In genomic region chr4:62683148-62683547, GRCm38 (mm10) we compare ENCODE assay signal across 25 mouse cellular contexts.
DNase-seq lines count a peak whose midpoint lies in the region; ATAC-seq and TF ChIP-seq lines count a peak whose summit lies in the region.
"Had no signal": no experiment of that assay in that cellular context is flagged by ENCODE, and none has a peak within 500 bp of the region (broad histone marks: within the 10 kb centered on the region; RNA-seq: fewer than 3 reads in every experiment).

No protein-coding gene starts in this region.

- ATAC-seq in hindbrain, postnatal 0 days: no peak
- no peak for ATAC-seq in limb, embryonic 13.5 days (ENCODE audit: low FRiP score, low read depth)
- ATAC-seq in activated CD4-positive, CD25-positive, alpha-beta regulatory T cell, adult 4 months: no peak
- ATAC-seq: forebrain, embryonic 14.5 days; forebrain, postnatal 0 days; hindbrain, embryonic 16.5 days; inflammation-experienced regulatory T-cells, adult 6 months; intestine, embryonic 16.5 days had no signal

- WGBS in hindbrain, postnatal 0 days: 80% methylated on average over 6 of the region's 6 CpGs
- 88% methylated on average over 6 of the region's 6 CpGs for WGBS in hindbrain, embryonic 10.5 days
- WGBS in limb, embryonic 13.5 days: 88% methylated on average over 6 of the region's 6 CpGs

- no peaks in the 10 kb centered on the region for H3K27me3 ChIP-seq in hindbrain, postnatal 0 days (ENCODE audit: insufficient read depth, low read length)
- no peaks in the 10 kb centered on the region for H3K27me3 ChIP-seq in hindbrain, embryonic 10.5 days (ENCODE audit: insufficient read depth, poor library complexity, severe bottlenecking)
- no peaks in the 10 kb centered on the region for H3K27me3 ChIP-seq in limb, embryonic 13.5 days
- H3K27me3 ChIP-seq: embryonic facial prominence, embryonic 12.5 days; embryonic facial prominence, embryonic 15.5 days had no signal

- H3K4me2 ChIP-seq in hindbrain, postnatal 0 days (ENCODE audit: low read depth, low read length): no peak overlapping the region
- no peak overlapping the region for H3K4me2 ChIP-seq in limb, embryonic 13.5 days (replicated peaks)
- H3K4me2 ChIP-seq: embryonic facial prominence, embryonic 12.5 days; embryonic facial prominence, embryonic 15.5 days; heart, embryonic 12.5 days; heart, embryonic 15.5 days had no signal

- peak; percentile 66 for DNase-seq in adrenal gland, postnatal 10 days
- no peak for DNase-seq in adrenal gland, adult 18-20 months (ENCODE audit: low spot score in 2 of 2)
- DNase-seq in cerebellum, adult 9-11 months: peak; percentile 32
- no peak for DNase-seq in cerebellum, postnatal 25 days
- DNase-seq in hindbrain, postnatal 0 days (ENCODE audit: low spot score): peak; percentile 32
- DNase-seq in hindbrain, embryonic 10.5 days (ENCODE audit: low spot score): no peak
- DNase-seq: adrenal gland, postnatal 25 days; cerebellum, postnatal 10 days; forebrain, postnatal 0 days; gastrocnemius, postnatal 10 days; gastrocnemius, postnatal 36 days; heart, adult 18-20 months; heart, postnatal 10 days; heart, postnatal 36 days; kidney, adult 18-20 months had no signal

- H3K4me1 ChIP-seq in hindbrain, postnatal 0 days (ENCODE audit: insufficient read depth, low read length): 0 out of 2 replicates have a peak, but pooled peaks cover 9% of the 10 kb centered on the region
- peaks cover 69% of the 10 kb centered on the region for H3K4me1 ChIP-seq in hindbrain, embryonic 10.5 days (replicated peaks)
- H3K4me1 ChIP-seq in limb, embryonic 13.5 days: peaks cover 51% of the 10 kb centered on the region

- no peaks in the 10 kb centered on the region for H3K36me3 ChIP-seq in hindbrain, postnatal 0 days (ENCODE audit: insufficient read depth, low read length)
- peaks cover 49% of the 10 kb centered on the region for H3K36me3 ChIP-seq in hindbrain, embryonic 10.5 days
- peaks cover 14% of the 10 kb centered on the region for H3K36me3 ChIP-seq in limb, embryonic 13.5 days

- TF ChIP-seq CTCF in hindbrain, postnatal 0 days (IDR thresholded peaks at IDR 0.05; ENCODE audit: low read depth): no peak

- no peak overlapping the region for H3K9ac ChIP-seq in hindbrain, postnatal 0 days (replicated peaks; ENCODE audit: low read length)
- peak overlapping the region; percentile 10; the same call in 1 of the 2 replicates for H3K9ac ChIP-seq in limb, embryonic 13.5 days
- H3K9ac ChIP-seq: embryonic facial prominence, embryonic 12.5 days; embryonic facial prominence, embryonic 15.5 days; forebrain, postnatal 0 days; heart, embryonic 12.5 days; heart, embryonic 15.5 days had no signal

- no peak overlapping the region for H3K27ac ChIP-seq in hindbrain, postnatal 0 days
- no peak overlapping the region for H3K27ac ChIP-seq in hindbrain, embryonic 10.5 days
- no peak overlapping the region for H3K27ac ChIP-seq in limb, embryonic 13.5 days
- H3K27ac ChIP-seq: embryonic facial prominence, embryonic 12.5 days; embryonic facial prominence, embryonic 15.5 days; heart, embryonic 15.5 days had no signal

- H3K4me3 ChIP-seq in hindbrain, postnatal 0 days (ENCODE audit: low read length): no peak overlapping the region
- H3K4me3 ChIP-seq in hindbrain, embryonic 10.5 days: no peak overlapping the region
- no peak overlapping the region for H3K4me3 ChIP-seq in limb, embryonic 13.5 days
- H3K4me3 ChIP-seq: embryonic facial prominence, embryonic 12.5 days; embryonic facial prominence, embryonic 15.5 days; heart, embryonic 12.5 days; heart, embryonic 15.5 days had no signal

- H3K9me3 ChIP-seq in hindbrain, postnatal 0 days (ENCODE audit: low read length): no peaks in the 10 kb centered on the region
- H3K9me3 ChIP-seq in hindbrain, embryonic 10.5 days: no peaks in the 10 kb centered on the region
- no peaks in the 10 kb centered on the region for H3K9me3 ChIP-seq in limb, embryonic 13.5 days
- H3K9me3 ChIP-seq: embryonic facial prominence, embryonic 12.5 days; embryonic facial prominence, embryonic 15.5 days; heart, embryonic 12.5 days; heart, embryonic 15.5 days had no signal

Comparison
In these comparisons a context has a peak if more than half of its experiments do, and no peak if none do; other contexts are left out.
1. DNase-seq: peak in adrenal gland, postnatal 10 days (single experiment), cerebellum, adult 9-11 months (single experiment) and hindbrain, postnatal 0 days (single experiment); none in adrenal gland, adult 18-20 months (0 of 2), cerebellum, postnatal 25 days (0 of 2) and hindbrain, embryonic 10.5 days (single experiment).